Mouse (Mus musculus): ENCODE measurements around the gene Abcc4. TPM values are rescaled to one million over a fixed set of nuclear protein-coding genes. Genes with fewer than 3 reads are reported as not detected.

Abcc4 gene
- polyA plus RNA-seq, 1 experiment from 2014 or later, result 2.0 TPM

- Histone ChIP-seq H3K27me3 (ENCODE audit: control insufficient read depth, insufficient read depth, low read length) (no peaks in the 10 kb centered on the region), H3K9me3 (ENCODE audit: control insufficient read depth, low read length) (no peaks in the 10 kb centered on the region), H3K9ac (replicated peaks; ENCODE audit: low read depth, low read length) (no peak overlapping the region), H3K27ac (ENCODE audit: low read depth, low read length) (no peak overlapping the region), H3K4me2 (ENCODE audit: low read depth, low read length) (no peak overlapping the region), H3K4me3 (ENCODE audit: low read depth, low read length) (no peak overlapping the region), H3K36me3 (ENCODE audit: control insufficient read depth, insufficient read depth, low read length) (no peaks in the 10 kb centered on the region), H3K4me1 (ENCODE audit: control insufficient read depth, insufficient read depth, low read length) (no peaks in the 10 kb centered on the region)
- ATAC-seq (ENCODE audit: low read depth), result no peak
- 70% methylated on average over 6 of the region's 6 CpGs for WGBS
Observed at GRCm38 (mm10) chr14:118691910-118692309, 14.1 kb downstream of the Abcc4 start.

DNA sequence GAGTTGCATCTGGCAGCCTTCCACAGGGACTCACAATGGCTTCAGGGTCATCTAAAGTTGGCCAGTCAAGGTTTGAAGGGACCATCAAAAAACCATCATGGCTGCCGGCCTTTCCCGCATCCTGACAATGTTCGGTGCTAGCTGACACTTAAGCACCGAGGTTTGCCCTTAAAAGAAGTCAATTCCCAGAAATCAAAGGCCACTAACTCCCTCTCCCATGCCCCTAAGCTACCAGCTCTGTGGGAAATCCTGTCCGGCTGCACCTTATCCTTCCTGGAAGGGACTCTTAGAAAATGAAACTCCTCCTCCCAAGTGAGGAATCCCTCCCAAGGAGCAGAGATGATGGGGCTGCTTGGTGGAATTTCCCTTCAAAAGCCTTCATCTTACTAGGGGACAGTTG, 14.6 kb downstream of the Abcc4 start:
- H3K4me1 ChIP-seq (ENCODE audit: control insufficient read depth, insufficient read depth, low read length), result no peaks in the 10 kb centered on the region
- H3K36me3 ChIP-seq (ENCODE audit: control insufficient read depth, insufficient read depth, low read length), result no peaks in the 10 kb centered on the region
- no peak overlapping the region for H3K4me3 ChIP-seq (ENCODE audit: low read depth, low read length)
- H3K4me2 ChIP-seq (ENCODE audit: low read depth, low read length), result no peak overlapping the region
- H3K27ac ChIP-seq (ENCODE audit: low read depth, low read length), result no peak overlapping the region
- WGBS, result 86% methylated on average over 5 of the region's 5 CpGs
- no peak for ATAC-seq (ENCODE audit: low read depth)
- H3K27me3 ChIP-seq (ENCODE audit: control insufficient read depth, insufficient read depth, low read length), result no peaks in the 10 kb centered on the region
- no peaks in the 10 kb centered on the region for H3K9me3 ChIP-seq (ENCODE audit: control insufficient read depth, low read length)
- H3K9ac ChIP-seq (replicated peaks; ENCODE audit: low read depth, low read length), result no peak overlapping the region

- H3K9ac ChIP-seq (replicated peaks; ENCODE audit: low read depth, low read length), result no peak overlapping the region
- 74% methylated on average over 8 of the region's 8 CpGs for WGBS
Observed at GRCm38 (mm10) chr14:118690921-118691320, 15.1 kb downstream of the Abcc4 start.

GRCm38 (mm10) chr14:118690336-118690735, 15.7 kb downstream of the Abcc4 start:
- Histone ChIP-seq H3K4me3 (ENCODE audit: low read depth, low read length) (no peak overlapping the region), H3K27ac (ENCODE audit: low read depth, low read length) (no peak overlapping the region), H3K36me3 (ENCODE audit: control insufficient read depth, insufficient read depth, low read length) (no peaks in the 10 kb centered on the region), H3K27me3 (ENCODE audit: control insufficient read depth, insufficient read depth, low read length) (no peaks in the 10 kb centered on the region), H3K4me1 (ENCODE audit: control insufficient read depth, insufficient read depth, low read length) (no peaks in the 10 kb centered on the region), H3K4me2 (ENCODE audit: low read depth, low read length) (no peak overlapping the region), H3K9ac (replicated peaks; ENCODE audit: low read depth, low read length) (no peak overlapping the region), H3K9me3 (ENCODE audit: control insufficient read depth, low read length) (no peaks in the 10 kb centered on the region)
- ATAC-seq (ENCODE audit: low read depth), result no peak
- WGBS, result 68% methylated on average over 10 of the region's 10 CpGs

More at GRCm38 (mm10) chr14:118690921-118691320, 15.1 kb downstream of the Abcc4 start:
- ATAC-seq (ENCODE audit: low read depth), result no peak
- H3K9me3 ChIP-seq (ENCODE audit: control insufficient read depth, low read length), result no peaks in the 10 kb centered on the region
- H3K4me1 ChIP-seq (ENCODE audit: control insufficient read depth, insufficient read depth, low read length), result no peaks in the 10 kb centered on the region
- H3K4me2 ChIP-seq (ENCODE audit: low read depth, low read length), result no peak overlapping the region
- no peak overlapping the region for H3K27ac ChIP-seq (ENCODE audit: low read depth, low read length)
- H3K36me3 ChIP-seq (ENCODE audit: control insufficient read depth, insufficient read depth, low read length), result no peaks in the 10 kb centered on the region
- no peak overlapping the region for H3K4me3 ChIP-seq (ENCODE audit: low read depth, low read length)
- no peaks in the 10 kb centered on the region for H3K27me3 ChIP-seq (ENCODE audit: control insufficient read depth, insufficient read depth, low read length)

DNA sequence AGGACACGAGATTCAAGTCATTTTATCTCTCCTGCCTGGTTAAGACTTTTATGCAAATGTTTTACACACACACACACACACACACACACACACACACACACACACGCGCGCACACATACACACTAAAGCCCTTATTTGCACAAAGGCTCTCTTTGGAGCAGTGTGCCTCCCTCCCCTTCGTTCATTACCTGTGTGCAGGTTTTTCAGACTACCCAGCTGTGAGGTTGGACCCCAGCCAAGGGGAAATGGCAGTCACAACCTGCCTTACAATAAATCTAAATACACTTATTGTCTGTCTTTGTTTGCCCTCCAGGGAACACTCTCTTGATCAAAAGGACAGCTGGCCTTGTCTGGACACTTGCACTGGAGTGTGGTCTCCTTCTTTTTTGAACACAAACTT, 17.4 kb downstream of the Abcc4 start:
- 60% methylated on average over 5 of the region's 5 CpGs for WGBS

DNA sequence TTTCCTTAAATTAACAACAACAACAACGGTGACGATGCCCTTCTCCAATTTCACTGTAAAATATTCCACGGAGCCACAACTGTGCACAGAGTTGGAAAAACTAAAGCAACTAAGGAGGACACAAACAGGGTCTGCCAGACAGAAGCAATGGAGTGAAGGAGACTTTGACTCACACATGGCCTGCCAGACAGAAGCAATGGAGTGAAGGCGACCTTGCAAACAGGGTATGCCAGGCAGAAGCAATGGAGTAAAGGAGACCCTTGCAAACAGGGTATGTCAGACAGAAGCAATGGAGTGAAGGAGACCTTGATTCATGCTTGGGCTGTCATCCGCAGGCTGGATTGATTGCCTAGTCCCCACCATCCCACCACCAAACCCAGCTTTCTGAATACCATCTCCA, 19.2 kb downstream of the Abcc4 start:
- Histone ChIP-seq H3K9me3 (ENCODE audit: control insufficient read depth, low read length) (no peaks in the 10 kb centered on the region), H3K36me3 (ENCODE audit: control insufficient read depth, insufficient read depth, low read length) (no peaks in the 10 kb centered on the region), H3K9ac (replicated peaks; ENCODE audit: low read depth, low read length) (no peak overlapping the region), H3K4me3 (ENCODE audit: low read depth, low read length) (no peak overlapping the region), H3K27ac (ENCODE audit: low read depth, low read length) (no peak overlapping the region), H3K4me2 (ENCODE audit: low read depth, low read length) (no peak overlapping the region), H3K27me3 (ENCODE audit: control insufficient read depth, insufficient read depth, low read length) (no peaks in the 10 kb centered on the region), H3K4me1 (ENCODE audit: control insufficient read depth, insufficient read depth, low read length) (no peaks in the 10 kb centered on the region)
- 83% methylated on average over 5 of the region's 5 CpGs for WGBS
- ATAC-seq (ENCODE audit: low read depth), result no peak

More for the DNA sequence above, 17.4 kb downstream of the Abcc4 start:
- H3K9ac ChIP-seq (replicated peaks; ENCODE audit: low read depth, low read length), result no peak overlapping the region
- no peaks in the 10 kb centered on the region for H3K9me3 ChIP-seq (ENCODE audit: control insufficient read depth, low read length)
- no peak overlapping the region for H3K4me3 ChIP-seq (ENCODE audit: low read depth, low read length)
- no peak overlapping the region for H3K27ac ChIP-seq (ENCODE audit: low read depth, low read length)
- H3K27me3 ChIP-seq (ENCODE audit: control insufficient read depth, insufficient read depth, low read length), result no peaks in the 10 kb centered on the region
- no peaks in the 10 kb centered on the region for H3K36me3 ChIP-seq (ENCODE audit: control insufficient read depth, insufficient read depth, low read length)
- no peak overlapping the region for H3K4me2 ChIP-seq (ENCODE audit: low read depth, low read length)
- ATAC-seq (ENCODE audit: low read depth), result no peak
- no peaks in the 10 kb centered on the region for H3K4me1 ChIP-seq (ENCODE audit: control insufficient read depth, insufficient read depth, low read length)

DNA sequence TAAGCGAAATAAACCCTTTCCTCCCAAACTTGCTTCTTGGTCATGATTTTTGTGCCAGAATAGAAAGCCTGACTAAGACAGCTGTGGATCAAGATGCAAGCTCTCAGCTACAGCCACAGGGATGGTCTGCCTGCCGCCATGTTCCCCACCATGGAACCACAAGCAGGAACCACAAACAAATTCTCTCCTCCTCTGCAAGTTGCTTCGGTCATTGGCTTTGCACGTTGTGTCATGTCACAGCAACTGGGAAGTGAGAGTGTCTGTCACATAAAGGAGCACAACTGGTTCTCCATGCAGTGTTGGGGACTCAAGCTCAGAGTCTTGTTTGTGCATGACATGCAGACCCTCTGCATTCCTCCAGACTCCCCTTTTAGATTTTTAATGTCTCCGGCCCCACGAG, 20.4 kb downstream of the Abcc4 start:
- Histone ChIP-seq H3K9me3 (ENCODE audit: control insufficient read depth, low read length) (no peaks in the 10 kb centered on the region), H3K4me1 (ENCODE audit: control insufficient read depth, insufficient read depth, low read length) (no peaks in the 10 kb centered on the region), H3K36me3 (ENCODE audit: control insufficient read depth, insufficient read depth, low read length) (no peaks in the 10 kb centered on the region), H3K4me2 (ENCODE audit: low read depth, low read length) (no peak overlapping the region), H3K4me3 (ENCODE audit: low read depth, low read length) (no peak overlapping the region), H3K27me3 (ENCODE audit: control insufficient read depth, insufficient read depth, low read length) (no peaks in the 10 kb centered on the region), H3K27ac (ENCODE audit: low read depth, low read length) (no peak overlapping the region), H3K9ac (replicated peaks; ENCODE audit: low read depth, low read length) (no peak overlapping the region)
- 96% methylated on average over 6 of the region's 6 CpGs for WGBS
- no peak for ATAC-seq (ENCODE audit: low read depth)

DNA sequence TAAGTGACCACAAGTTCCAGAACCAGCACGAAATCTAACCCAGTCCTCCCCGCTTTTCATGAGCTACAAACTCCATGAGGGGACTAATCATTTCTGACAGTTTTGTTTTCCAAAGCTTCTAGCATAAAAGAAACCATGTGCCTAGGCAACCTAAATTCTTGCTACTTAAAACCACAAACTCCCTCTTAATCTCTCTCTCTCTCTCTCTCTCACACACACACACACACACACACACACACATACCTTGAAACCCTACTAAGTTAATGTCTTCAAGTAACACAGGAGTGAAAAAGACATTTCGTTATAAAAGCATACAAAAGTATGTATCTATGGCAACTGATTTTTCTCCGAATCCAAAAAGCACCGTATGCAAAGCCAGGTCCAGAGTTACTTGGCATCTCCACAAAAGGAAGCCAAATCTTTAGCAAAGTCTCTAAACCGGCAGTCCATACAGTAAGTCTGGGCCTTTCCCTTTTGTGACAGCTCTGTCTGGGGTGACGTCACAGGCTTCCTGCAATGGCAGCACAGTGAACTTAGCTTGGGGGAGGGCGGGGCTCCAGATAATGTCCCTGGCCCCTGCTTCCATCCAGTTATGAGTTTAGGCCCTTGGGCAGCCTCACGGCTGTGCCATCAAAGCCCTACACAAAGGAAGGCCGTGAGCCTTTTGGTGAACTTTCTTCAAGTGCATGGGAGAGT, 23.5 kb downstream of the Abcc4 start:
- Histone ChIP-seq H3K9me3 (ENCODE audit: control insufficient read depth, low read length) (no peaks in the 10 kb centered on the region), H3K27me3 (ENCODE audit: control insufficient read depth, insufficient read depth, low read length) (no peaks in the 10 kb centered on the region), H3K27ac (ENCODE audit: low read depth, low read length) (no peak overlapping the region), H3K36me3 (ENCODE audit: control insufficient read depth, insufficient read depth, low read length) (no peaks in the 10 kb centered on the region), H3K4me1 (ENCODE audit: control insufficient read depth, insufficient read depth, low read length) (no peaks in the 10 kb centered on the region), H3K4me3 (ENCODE audit: low read depth, low read length) (no peak overlapping the region), H3K9ac (replicated peaks; ENCODE audit: low read depth, low read length) (no peak overlapping the region), H3K4me2 (ENCODE audit: low read depth, low read length) (no peak overlapping the region)
- ATAC-seq (ENCODE audit: low read depth), result no peak
- 79% methylated on average over 10 of the region's 10 CpGs for WGBS

- H3K27me3 ChIP-seq (ENCODE audit: control insufficient read depth, insufficient read depth, low read length), result no peaks in the 10 kb centered on the region
- ATAC-seq (ENCODE audit: low read depth), result no peak
- no peak overlapping the region for H3K4me2 ChIP-seq (ENCODE audit: low read depth, low read length)
- H3K9me3 ChIP-seq (ENCODE audit: control insufficient read depth, low read length), result no peaks in the 10 kb centered on the region
- H3K4me3 ChIP-seq (ENCODE audit: low read depth, low read length), result no peak overlapping the region
- no peak overlapping the region for H3K27ac ChIP-seq (ENCODE audit: low read depth, low read length)
- no peaks in the 10 kb centered on the region for H3K4me1 ChIP-seq (ENCODE audit: control insufficient read depth, insufficient read depth, low read length)
- no peak overlapping the region for H3K9ac ChIP-seq (replicated peaks; ENCODE audit: low read depth, low read length)
- no peaks in the 10 kb centered on the region for H3K36me3 ChIP-seq (ENCODE audit: control insufficient read depth, insufficient read depth, low read length)
- WGBS, result 61% methylated on average over 8 of the region's 8 CpGs
Observed at GRCm38 (mm10) chr14:118681087-118681486, 24.9 kb downstream of the Abcc4 start.
